Mouse (Mus musculus): ENCODE data around the gene Alx3.

The Alx3 gene

DNA sequence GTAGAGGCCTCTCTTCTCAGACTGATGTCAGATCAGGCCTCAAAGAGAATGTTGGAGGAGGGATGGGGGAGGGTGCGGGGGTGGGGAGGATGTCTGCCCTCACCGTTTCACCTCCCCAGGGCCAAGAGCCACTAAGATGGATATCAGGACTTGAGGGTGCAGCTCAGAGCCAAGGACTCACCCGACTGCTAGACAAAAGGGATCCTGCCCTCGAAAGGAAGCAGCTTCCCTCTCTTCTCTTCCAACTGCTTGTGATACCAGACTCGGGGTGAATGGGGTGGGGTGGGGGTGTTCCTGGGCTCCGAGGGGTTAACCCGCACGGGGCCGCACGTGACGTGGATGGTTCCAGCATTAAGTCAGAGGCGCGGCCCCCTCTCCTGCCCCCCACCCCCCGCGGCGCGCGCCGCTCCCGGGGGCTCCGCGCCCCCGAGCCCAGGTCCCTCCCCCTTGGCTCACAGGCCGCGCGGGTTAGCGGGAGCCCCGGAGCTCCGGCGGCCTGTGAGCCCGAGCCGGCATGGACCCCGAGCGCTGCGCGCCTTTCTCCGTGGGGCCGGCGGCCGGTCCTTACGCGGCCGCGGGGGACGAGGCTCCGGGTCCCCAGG lies at the start of gene Alx3:
TSS of gene Alx3 (plus strand) at position 370 of the 602 bp plus-strand sequence.
- no peak for DNase-seq (ENCODE audit: low read depth, low spot score)

DNA sequence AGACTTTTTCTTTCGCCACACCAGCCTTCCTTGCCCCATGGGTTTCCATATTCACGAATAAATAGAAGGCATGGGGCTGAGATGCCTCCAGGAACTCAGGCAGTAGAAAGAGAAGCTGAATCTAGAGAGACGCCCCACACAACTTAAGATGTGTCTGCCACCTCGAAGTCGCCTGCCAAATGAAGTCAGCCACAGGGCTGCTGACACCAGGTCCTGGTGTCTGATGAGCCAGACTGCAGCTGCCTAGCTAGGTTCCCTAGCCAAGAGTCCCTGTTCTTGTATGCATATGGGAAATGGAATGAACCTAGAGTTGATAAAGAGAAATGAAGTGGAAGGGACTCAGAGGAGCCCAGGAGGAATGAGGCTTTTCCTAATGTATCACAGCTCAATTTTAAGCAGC lies 49.6 kb upstream of the Alx3 start:
- no peak for DNase-seq (ENCODE audit: low read depth, low spot score)

DNA sequence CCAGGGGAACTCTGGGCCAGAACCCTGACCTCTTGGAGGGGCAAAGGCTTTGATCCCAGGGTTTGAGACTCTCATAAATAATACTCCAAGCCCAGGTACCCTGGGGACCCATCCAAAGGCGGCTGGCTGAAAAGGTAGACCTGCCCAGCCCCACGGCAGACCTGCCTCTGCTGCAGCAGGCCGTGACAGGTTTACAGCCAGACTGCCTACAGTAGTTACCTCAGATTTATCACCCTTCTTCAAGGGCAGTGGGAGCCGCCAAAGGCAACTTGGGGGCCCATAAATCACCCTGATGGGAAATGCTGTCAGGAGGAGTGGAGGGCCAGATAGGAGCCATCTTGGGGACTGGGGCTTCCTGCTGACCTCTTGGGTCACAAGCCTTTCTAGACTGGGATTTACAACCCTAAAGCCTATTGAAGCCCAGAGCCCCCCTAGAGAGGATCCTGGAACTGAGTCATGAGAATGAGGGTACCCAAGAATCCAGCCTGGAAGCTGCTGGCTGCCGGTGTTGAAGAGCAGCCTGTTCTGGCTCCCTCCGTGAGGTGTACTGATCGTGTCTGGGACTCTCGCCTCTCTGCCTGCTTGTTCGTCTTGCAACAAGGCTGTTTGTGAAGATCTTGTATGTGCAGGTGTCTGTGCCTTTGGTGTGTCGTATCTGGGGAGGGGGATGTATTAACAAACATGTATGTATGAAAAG lies 49.0 kb upstream of the Alx3 start:
- no peak for DNase-seq (ENCODE audit: low read depth, low spot score)

DNA sequence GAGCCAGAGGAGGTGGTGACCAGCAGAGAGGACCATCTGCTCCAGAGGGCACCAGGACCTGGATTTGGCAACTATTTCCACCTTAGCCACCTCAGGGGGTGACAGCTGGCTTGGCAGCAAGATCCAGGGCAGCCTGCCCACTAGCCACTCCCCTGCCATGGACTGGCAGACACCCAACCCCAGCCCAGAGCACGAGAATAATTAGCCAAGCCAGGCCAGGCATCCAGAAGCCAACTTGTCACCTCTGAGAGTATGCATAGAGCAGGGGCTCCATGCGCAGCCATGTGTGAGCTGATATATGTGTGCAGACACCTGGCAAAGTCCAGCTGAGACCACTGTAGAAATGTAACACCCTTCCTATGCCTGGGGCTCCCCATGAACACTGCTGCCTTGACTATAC lies 47.9 kb upstream of the Alx3 start:
- no peak for DNase-seq (ENCODE audit: low read depth, low spot score)

DNA sequence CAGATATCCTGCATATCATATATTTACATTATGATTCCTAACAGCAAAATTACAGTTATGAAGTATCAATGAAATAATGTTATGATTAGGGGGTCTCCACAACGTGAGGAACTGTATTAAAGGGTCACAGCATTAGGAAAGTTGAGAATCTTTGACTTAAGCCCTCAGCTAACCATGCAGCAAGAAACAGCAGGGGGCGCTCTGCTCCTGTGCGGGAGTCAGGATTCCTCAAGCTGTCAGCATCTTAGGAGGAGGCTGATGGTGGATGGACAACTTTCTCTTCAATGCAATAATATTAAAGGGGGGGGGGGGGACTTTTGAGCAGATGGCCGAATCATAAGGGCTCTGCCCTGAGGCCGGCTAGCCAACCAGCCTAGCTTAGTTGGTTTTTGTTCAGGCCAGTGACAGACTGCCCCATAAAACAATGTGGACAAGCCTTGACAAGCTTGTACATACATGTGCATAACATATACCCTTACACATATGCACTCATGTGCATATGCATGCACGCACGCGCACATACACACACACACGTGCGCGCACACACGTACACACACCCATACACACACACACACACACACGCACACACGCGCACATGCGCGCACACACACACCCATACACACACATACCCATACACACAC lies 44.3 kb upstream of the Alx3 start:
- peak; percentile 19 for DNase-seq (ENCODE audit: low read depth, low spot score)

DNA sequence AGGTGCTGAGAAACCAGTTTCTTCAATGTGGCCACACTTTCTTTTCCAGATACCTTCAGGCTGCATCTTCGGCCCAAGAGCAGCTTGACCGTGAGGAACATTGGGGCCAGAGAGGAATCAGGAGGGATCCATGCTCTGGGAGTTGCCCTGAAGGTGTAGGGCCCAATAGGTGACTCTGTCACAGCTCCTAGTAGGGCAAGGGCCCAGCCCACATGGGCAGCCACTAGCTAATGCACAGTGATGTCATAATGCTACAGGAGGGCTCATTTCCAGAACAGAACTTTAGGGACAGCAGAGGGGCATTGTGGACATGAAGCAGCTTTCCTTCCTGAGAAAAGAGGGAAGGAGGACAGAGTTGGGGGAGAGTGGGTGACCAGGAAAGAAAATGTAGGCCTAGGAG lies 40.0 kb upstream of the Alx3 start, which contains the start of gene Ubl4b:
TSS of gene Ubl4b (minus strand) at position 232 of the 400 bp plus-strand sequence.
- DNase-seq (ENCODE audit: low read depth, low spot score) = no peak

DNA sequence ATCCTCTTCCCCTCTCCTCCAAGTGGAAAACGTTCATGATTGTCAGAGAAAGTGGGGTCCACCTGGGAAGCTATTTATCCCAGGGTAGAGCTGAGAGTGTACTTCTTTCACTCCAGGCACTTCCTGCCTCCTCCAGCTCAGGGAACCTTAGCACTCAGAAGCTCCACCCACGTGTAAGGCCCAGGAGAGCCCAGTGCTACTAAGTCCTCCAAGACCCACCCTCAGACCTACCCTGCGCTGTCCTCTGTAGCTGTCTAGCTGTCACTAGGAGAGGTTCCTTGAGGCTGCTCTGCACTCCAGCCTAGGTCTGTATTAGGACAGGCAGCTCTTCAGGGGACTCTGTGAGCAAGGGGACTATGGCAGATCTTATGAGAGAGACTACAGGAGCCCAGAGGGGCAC lies 36.1 kb upstream of the Alx3 start:
- no peak for DNase-seq (ENCODE audit: low read depth, low spot score)

DNA sequence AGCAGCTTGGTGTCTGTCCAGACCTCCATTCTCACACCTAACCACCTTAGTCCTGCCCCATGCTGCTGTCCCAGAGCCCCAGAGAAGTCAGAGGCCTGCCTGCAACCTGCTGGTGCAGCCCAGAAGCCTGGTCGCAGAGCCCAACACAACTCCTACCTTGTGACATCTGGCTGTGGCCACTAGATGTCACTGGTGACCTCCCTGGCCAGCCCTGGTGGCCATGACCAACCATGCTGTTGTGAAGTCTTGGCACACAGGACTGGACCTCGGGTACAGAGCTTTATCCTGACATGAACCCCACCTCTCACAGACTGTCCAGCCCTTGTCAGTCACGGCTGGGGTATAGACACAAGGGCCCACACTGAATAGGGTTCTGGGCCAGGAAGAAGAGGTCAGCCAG lies 35.6 kb upstream of the Alx3 start:
- peak; percentile 28 for DNase-seq (ENCODE audit: low read depth, low spot score)

DNA sequence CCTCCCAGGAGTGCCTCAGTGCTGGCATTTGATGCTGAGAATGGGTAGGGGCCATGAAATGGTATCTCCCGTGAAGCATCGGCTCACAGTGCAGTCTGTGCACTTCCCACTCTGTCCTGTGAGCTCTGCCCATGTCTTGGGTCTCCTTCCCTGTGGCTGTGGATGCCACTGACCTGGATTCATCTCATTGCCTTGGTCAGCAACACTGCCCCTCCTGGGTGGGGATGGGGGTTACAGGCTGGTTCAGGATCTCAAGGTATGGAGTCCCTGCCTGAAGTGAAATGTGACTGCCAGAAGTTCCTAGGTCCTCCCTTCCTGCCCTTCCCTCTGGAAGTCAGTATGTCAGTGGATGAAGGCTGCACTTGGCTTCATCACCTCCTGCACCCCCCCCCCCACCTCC lies 32.7 kb upstream of the Alx3 start:
- DNase-seq (ENCODE audit: low read depth, low spot score) = no peak

DNA sequence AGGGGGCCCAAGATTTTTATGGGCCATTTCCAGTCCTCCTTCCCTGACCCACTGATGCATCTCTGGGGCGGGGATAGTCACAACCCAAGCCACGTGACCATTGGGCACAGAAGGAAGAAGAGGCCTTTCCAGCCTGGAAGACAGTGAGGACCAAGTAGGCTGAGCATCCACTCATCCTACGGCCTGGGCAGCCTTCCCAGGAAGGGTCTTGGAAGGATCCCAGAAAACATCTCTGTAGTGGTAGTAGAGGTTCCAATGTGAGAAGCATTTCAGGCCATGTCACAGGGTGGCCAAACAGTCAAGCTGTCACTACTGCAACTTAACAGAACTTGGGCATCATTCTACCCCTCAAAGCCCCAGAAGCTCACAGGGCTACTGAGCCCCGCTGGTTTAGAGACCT lies 32.2 kb upstream of the Alx3 start:
- DNase-seq (ENCODE audit: low read depth, low spot score) = no peak

DNA sequence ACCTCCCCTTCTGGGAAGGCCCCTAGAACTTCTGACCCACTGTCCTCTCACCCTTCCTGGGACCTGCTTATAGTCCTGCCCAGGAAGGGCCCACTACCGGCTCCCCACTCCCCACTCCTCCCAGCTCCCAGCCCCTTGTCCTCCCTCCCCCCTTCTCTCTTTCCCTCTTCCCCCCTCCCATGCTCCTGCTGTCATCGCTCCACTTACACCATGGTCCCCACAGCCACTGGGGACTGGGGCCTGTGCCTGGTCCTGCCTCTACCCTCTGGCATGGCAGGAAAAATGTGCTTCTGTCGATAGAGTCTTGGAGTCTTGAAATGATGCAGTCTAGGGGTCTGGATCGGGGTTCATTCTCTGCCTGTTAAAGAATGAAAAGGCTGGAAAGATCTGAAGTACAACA lies 31.0 kb upstream of the Alx3 start:
- no peak for DNase-seq (ENCODE audit: low read depth, low spot score)

DNA sequence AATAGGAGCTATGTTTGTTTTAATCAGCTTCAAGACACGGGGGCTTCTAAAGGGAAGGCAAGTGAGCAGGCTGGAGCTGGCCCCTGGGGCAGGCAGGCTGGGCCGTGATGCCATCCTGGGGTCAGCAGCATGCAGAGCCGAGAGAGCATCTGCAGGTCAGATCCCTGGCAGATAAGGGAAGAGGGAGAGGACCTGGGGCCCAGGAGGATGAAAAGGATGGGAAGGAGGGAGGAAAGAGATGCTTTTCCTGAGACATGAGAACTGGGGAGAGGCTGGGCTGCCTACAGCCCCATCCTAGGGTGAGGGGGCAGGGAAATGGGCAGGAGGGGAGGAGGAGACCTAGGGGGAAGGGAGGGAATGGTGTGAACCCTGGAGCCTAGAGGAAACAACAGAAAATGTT lies 29.5 kb upstream of the Alx3 start:
- no peak for DNase-seq (ENCODE audit: low read depth, low spot score)

DNA sequence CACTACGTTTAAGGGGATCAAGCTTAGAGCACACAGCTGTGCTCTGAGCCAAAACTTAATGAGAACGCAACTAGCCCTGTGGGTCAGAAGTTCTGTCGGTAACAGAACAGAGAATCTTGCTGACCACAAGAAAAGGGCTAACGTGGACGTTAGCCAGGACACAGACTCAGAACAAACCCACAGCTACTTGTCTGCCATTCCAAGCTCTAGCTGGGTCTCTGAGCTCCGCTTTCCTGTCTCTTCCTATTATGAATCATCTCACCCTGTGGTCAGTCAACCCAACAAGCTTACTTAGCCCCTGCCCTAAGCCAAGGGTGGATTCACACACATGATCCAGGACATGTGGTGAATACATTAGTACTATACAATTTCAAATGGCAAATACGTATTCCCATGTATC lies 27.1 kb upstream of the Alx3 start:
- no peak for DNase-seq (ENCODE audit: low read depth, low spot score)

DNA sequence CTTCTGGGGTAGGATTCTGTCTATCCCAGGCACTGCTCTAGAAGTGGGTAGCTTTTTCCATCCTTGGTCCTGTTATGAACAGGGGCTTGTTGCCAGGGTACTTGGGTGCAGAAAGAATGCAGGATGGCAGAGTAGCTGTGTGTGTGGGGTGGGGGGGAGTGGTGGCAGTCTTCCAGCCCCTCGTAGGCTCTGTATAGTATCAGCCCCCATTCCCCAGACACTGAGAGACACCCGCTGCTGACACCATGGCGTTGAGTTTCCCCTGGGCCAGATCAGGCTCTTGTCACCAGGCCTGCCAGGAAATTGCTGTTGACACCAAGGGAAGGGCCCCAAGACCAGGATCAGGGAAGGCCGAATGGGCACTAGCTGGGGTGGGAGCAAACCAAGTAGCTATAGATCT lies 26.1 kb upstream of the Alx3 start:
- DNase-seq (ENCODE audit: low read depth, low spot score) = no peak

DNA sequence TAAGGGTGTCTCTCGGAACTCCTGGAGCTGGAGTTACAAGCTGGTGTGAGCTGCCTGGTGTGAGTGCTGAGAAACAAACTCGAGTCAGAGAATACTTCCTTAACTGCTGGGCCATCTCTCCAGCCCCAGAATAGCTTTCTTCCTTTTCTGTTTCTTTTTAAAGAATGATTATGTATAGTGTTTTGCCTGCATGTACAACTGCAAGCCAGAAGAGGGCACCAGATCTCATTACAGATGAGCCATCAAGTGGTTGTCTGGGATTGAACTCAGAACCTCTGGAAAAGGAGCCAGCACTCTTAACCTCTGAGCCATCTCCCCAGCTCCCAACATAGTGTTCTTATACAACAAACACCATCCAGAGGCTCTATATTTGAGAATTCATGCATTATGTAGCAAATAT lies 23.6 kb upstream of the Alx3 start:
- DNase-seq (ENCODE audit: low read depth, low spot score) = no peak

DNA sequence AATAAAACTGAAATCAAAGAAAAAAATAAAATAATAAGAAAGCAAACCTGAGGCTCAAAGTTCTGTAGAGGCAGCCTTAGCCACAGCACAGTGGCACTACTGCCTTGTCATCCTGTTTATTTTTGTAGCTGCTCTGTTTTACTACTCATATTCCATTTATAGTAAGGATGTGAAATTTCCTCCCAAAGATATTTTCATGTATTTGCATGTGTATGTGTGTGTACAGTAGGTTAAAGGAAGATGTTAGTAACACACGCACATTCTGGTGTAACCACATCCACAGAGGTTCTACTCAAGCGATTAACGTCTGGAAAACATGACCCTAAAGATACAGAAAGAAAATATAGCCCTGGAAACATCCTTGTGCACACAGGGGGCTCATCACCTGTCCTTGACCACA lies 18.0 kb upstream of the Alx3 start:
- no peak for DNase-seq (ENCODE audit: low read depth, low spot score)

DNA sequence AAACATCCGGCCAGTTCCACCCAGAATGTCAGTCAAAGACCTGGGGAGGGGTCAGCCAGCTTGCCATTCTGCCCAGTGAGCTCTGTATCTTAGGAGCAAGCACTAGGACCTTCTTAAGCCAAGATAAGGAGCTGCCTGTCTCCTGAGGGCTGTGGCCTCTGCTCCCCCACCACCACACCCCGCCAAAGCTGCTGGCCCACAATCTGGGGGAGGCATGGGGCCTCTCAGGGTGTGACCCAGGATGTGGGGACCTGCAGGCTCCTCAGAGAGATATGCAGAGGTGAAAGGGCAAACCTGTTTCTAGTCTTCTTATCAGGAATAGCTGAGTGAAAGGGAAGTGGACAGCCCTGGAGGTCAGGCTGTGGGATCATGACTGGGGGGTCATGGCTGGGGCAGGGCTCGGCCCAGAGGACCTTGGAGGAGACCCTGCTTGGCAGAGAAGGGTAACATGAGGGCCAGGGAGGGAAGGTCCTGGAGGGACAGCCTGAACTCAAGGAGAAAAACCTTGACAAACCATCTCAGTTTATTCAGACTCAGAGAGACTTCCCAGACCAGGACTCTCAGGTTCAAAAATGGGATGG lies 16.9 kb upstream of the Alx3 start:
- peak; percentile 42 for DNase-seq (ENCODE audit: low read depth, low spot score)

DNA sequence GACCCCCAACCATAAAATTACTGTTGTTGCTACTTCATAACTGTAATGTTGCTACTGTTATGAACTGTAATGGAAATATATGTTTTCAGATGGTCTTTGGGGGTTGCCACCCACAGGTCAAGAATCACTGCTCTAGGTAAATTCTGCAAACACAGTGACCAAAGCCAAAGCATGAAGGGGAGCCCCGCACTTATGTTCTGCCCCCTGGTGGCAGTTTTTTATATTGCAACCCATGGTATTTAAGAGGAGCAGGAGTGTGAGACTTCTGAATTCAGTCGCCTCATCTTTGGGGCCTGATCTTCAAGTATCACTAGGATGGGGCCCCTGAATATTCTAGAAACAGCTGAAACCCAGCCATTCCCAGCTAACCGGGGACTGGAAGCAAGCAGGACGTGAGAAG lies 15.4 kb upstream of the Alx3 start:
- DNase-seq (ENCODE audit: low read depth, low spot score) = peak; percentile 54

DNA sequence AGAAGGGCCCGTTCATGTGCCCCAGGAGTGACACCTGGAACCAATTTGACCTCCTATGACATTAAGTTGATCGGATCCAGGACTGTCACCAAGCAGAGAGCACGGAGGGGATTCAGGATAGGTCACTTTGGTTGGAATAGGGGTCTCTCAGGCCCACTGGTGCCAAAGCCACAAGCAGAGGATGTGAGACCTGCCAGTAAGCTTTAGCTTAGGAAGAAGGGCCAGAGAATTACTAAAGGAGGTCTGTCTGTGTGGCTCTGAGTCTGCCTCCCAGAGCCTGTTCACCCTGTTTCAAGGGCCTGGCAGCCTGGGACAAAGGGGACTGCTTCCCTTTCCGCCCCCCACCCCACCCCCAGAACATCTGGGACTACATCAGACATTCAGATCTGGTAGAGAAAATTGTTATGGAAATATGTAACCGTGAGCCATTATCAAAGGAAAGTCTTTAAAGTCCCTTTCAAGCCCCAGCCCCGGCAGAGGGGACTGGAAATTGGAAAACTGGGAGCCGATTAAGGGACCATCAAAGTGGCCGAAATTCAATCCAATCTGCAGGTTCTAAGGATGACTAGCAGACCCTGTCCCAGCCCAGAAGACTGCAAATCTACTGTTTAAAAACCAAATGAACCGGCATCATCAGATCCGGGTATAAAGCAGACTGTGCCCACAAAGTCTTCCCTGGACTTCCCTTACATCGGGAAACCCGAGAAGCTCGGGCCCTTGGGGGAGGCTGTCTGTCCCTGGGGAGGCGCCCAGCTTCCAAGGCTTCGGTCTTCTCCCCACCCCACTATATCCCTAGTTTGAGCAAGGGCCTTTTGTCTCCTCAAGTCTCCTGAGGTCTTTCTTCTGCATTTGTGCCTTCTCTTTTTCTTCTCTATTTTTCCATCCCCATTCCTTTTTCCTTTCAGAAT lies 13.5 kb upstream of the Alx3 start:
- no peak for DNase-seq (ENCODE audit: low read depth, low spot score)

DNA sequence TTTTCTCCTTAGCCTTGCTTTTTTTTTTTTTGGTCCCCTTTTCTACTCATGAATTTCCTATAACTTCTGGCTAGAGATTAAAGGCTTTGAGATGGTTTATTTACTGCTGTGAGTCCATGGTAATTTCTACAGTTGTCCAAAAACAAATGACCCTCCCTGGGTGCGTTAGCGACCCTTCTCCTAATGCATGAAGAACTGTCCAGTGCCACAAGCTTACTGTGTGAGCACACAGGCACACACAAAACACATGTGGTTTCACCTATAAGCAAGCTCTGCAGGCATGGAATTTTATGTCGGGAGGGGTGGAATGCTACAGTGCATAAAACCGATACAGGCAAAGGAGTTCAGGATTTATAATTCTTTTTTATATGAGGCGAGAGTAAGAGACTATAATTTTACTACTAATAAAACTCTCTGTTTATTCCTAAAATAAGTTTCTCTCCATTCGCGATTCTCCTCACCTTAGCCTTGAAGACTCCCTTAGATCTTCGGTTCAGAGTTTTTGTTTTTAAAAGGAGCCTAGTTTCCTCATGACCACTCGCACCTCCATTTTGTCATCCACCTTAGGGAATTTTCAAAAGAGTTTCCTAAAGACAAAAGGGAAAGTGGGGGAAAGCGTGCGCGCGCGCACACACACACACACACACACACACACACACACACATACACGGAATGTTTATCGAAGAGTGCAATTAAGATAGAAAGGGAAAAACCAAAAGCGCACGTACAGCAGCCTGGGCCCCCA lies 12.5 kb upstream of the Alx3 start:
- DNase-seq (ENCODE audit: low read depth, low spot score) = no peak
